Mouse (Mus musculus): Measurements from ENCODE around the gene Eif3j1. TPM values are rescaled to one million over a fixed set of nuclear protein-coding genes. Genes with fewer than 3 reads are reported as not detected.
"Not testable (repeated sequence)": the region's sequence is repeated elsewhere in the genome, so short reads cannot be mapped to it uniquely, and the experiment has no call there.

Eif3j1 gene
- polyA plus RNA-seq, 1 experiment: 15.8 TPM

DNA sequence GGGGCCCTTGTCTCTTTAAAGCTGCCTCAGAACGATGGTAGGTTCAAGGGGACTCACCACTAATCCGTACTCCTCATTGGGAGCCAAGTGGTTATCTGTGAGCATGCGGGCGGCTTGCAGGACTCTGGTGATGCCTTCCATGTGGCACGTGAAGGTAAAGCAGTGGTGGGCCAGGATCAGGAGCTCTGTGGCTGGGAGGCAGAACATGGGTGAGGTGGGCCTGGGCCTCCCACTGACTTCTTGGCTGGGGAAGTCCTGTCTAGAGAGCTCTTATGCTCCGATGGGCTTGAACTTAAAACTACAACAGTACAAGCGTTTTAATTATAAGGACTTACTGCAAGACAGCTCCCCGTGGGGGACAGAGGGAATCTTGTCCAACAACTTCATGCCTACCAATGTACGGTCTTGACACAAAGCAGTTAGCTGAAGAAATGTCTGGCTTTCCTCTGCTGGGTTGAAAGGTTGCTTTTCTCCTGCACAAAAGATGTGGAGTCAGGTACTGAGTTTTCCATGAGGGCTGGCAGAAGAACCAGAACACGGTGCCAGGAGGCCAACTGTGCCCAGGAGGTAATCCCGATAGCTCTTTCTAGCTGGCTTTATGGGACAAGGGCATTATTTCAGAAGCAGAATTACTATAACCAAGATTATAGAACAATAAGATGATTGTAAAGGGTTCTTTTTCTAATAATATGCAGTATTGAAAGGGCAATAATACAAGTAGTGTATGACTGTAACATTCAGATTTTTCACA lies 31.2 kb downstream of the Eif3j1 start:
- TF ChIP-seq CTCF (IDR thresholded peaks at IDR 0.05; ENCODE audit: borderline replicate concordance, extremely low read depth, insufficient read depth, insufficient read length) (no peak), POLR2A (IDR thresholded peaks at IDR 0.05; ENCODE audit: borderline replicate concordance, extremely low read depth, insufficient read depth, insufficient read length, poor library complexity, severe bottlenecking) (no peak)
- DNase-seq (ENCODE audit: low read depth): peak; percentile 11

DNA sequence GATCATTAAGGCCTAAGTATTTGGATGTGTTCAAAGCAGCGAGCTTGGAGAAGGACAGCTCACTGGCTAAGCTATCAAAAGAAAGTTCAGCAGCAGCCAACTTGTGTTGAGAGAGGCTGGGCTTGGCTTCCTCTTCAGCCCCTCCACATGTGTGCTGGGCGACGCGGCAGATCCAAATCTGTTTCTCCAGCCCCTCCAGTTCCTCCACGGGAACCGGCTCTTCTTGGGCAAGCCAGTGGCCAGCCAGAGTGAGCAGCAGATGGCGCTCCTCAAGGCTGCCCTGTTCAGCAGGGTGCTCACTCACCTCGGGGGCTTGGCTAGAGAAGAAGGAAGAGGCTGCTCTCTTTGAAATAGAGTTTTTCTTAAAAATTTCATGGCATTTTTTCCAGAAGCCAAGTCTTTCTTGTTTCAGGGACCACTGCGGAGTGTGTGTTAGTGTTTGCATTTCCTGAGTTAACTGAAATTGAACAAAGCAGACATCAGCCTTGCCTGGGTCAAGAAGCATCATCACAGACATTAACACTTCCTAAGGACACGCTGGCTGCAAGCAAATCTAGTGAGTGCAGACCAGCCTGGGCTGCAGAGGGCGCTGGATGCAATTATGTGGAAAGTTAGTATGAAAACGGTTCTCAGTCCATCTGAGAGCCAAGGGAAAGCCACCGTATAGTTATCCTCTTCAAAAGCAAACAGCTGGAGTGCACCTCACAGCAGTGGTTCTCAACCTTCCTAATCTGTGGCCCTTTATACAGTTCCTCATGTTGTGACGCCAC lies 37.0 kb downstream of the Eif3j1 start:
- peak; percentile 35 for DNase-seq (ENCODE audit: low read depth)
- TF ChIP-seq POLR2A (IDR thresholded peaks at IDR 0.05; ENCODE audit: borderline replicate concordance, extremely low read depth, insufficient read depth, insufficient read length, poor library complexity, severe bottlenecking) (no peak), CTCF (IDR thresholded peaks at IDR 0.05; ENCODE audit: borderline replicate concordance, extremely low read depth, insufficient read depth, insufficient read length) (peak; percentile 45; the same call in 1 of the 2 replicates)

DNA sequence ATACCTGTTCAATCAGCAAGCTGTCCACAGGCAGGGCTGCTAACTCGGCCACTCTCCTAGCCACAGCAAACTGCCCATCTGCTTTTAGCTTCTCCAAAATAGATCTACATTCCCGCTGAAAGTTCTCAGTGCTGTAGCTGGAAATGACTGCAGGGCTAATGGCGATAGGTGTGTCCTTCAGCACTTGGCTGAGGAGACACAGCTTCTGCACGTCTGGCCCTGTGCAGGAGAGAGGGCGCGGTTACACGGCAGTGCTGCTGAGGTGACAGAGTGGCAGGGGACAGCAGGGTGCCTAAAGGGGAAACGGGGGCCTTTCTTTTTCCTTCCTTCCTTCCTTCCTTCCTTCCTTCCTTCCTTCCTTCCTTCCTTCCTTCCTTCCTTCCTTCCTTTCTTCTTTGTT lies 37.9 kb downstream of the Eif3j1 start:
- TF ChIP-seq CTCF (IDR thresholded peaks at IDR 0.05; ENCODE audit: borderline replicate concordance, extremely low read depth, insufficient read depth, insufficient read length) (no peak), POLR2A (IDR thresholded peaks at IDR 0.05; ENCODE audit: borderline replicate concordance, extremely low read depth, insufficient read depth, insufficient read length, poor library complexity, severe bottlenecking) (no peak)
- no peak for DNase-seq (ENCODE audit: low read depth)

DNA sequence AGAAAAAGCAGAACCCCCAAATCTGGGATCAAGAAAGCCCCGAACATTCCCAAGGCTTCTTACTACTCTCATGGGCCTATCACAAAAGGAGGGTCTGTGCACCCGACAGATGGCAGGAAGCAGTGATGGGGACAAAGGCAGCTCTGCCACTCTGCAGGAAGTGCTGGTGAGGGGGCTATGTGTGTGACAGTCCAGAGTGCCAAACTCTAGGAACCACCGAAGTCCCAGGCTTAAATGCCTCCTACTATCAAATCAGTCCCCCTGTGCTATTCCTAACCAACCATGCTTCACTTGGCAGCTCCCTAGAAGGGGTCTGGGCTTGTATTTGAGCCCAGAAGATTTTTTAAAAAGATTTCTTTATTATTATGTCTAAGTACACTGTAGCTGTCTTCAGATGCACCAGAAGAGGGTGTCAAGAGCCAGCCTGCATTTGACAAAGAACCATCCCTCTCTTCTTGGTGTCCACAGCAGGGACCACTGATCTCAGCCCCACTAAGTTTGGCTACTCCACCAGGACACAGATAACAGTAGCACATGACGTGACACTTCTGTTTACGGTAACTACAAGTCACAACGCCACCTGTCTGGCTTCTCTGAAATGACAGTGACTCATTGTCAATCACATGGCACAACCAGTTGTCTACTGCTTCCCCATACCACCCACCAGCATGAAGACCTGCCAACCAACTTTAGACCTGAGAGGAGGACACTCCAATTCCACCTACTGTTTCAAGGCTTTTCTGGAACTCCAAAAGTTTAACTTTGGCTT lies 41.0 kb downstream of the Eif3j1 start:
- DNase-seq (ENCODE audit: low read depth): no peak
- no peak for TF ChIP-seq POLR2A (IDR thresholded peaks at IDR 0.05; ENCODE audit: borderline replicate concordance, extremely low read depth, insufficient read depth, insufficient read length, poor library complexity, severe bottlenecking)
- no peak for TF ChIP-seq CTCF (IDR thresholded peaks at IDR 0.05; ENCODE audit: borderline replicate concordance, extremely low read depth, insufficient read depth, insufficient read length)

DNA sequence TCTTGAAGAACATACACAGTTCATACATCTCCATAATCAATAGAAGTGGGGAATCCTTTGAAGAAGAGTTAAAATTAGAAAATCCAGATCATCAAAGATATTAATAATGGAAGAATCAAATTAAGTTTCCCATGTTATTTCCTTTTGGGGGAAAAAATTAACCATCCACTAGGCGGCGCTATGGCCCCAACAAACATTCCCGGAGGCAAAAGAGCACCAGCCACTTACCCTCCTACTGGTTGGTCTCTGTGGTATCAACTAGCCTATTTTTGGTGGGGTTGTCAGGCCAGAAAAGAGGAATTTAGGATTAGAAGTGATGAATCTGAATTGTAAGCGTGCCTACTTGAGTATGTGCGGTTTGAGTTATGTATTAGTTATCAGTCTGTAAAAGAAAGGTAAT lies 41.6 kb downstream of the Eif3j1 start:
- TF ChIP-seq POLR2A (IDR thresholded peaks at IDR 0.05; ENCODE audit: borderline replicate concordance, extremely low read depth, insufficient read depth, insufficient read length, poor library complexity, severe bottlenecking): no peak
- peak; percentile 68; the same call in 1 of the 2 replicates for TF ChIP-seq CTCF (IDR thresholded peaks at IDR 0.05; ENCODE audit: borderline replicate concordance, extremely low read depth, insufficient read depth, insufficient read length)
- DNase-seq (ENCODE audit: low read depth): peak; percentile 51

DNA sequence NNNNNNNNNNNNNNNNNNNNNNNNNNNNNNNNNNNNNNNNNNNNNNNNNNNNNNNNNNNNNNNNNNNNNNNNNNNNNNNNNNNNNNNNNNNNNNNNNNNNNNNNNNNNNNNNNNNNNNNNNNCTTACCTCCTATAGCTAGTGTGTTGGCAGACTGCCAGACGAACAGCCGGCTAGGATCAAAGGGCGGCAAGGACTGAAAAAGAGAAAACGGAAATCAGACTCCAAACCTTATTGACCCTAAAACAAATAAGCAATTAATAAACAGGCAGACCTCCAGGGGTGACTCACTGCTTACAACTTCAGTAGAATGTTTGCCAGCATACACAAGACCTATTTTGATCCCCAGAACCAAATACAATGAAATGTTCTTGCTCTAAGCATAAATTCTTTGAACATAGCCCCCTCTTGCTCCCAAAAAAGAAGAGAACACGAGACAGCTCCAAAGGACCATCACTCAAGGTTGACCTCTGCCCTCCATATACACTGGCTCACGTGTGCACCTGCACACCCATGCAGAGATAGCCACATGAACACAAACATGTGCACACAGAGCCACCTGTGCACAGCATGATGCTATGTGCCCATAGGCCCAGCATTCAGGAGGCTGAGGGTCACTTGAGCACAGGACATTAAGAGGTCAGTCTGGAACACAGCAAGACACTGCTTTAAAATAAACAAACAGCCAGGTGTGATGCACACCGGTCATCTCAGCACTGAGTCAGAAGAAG lies 53.5 kb downstream of the Eif3j1 start:
- TF ChIP-seq CTCF (IDR thresholded peaks at IDR 0.05; ENCODE audit: borderline replicate concordance, extremely low read depth, insufficient read depth, insufficient read length) (no peak), POLR2A (IDR thresholded peaks at IDR 0.05; ENCODE audit: borderline replicate concordance, extremely low read depth, insufficient read depth, insufficient read length, poor library complexity, severe bottlenecking) (no peak)
- DNase-seq (ENCODE audit: low read depth): peak; percentile 70

DNA sequence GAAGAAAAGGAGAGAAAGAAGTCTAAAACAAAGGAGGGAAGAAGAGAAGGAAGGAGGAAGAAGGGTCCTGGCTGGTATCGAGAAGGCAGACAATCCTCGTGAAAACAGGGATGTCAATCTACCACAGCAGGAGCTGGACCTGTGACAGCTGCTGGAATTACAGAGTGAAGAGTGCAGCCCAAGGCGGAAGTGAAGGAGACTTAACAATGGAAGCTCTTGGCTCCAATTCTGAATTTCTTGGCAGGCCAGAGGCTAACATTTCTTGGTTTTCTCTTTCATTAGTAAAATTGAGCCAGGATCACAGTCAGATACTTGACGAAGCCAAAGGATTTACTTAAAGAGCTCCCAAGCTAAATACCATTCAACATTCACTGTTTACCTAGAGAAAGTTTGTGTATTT lies 58.1 kb downstream of the Eif3j1 start:
- peak; percentile 69 for DNase-seq (ENCODE audit: low read depth)
- no peak for TF ChIP-seq POLR2A (IDR thresholded peaks at IDR 0.05; ENCODE audit: borderline replicate concordance, extremely low read depth, insufficient read depth, insufficient read length, poor library complexity, severe bottlenecking)
- no peak for TF ChIP-seq CTCF (IDR thresholded peaks at IDR 0.05; ENCODE audit: borderline replicate concordance, extremely low read depth, insufficient read depth, insufficient read length)

DNA sequence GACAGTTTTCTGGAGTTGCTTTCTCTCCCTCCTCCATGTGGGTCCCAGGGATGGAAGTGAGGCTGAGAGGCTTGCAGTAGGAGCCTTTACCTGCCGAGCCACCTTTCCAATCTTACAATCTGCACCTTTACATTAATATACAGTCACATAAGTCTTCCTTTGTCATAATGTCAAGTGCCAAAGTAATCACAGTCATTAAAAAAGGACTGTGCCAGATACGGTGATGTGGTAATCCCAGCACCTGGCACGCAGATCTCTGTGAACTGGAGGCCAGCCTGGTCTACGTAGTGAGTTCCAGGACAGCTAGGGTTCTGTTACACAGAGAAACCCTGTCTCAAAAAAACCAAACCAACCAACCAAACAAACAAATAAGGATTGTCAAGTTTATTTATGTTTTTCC lies 65.5 kb downstream of the Eif3j1 start:
- DNase-seq (ENCODE audit: low read depth): no peak
- TF ChIP-seq POLR2A (IDR thresholded peaks at IDR 0.05; ENCODE audit: borderline replicate concordance, extremely low read depth, insufficient read depth, insufficient read length, poor library complexity, severe bottlenecking) (no peak), CTCF (IDR thresholded peaks at IDR 0.05; ENCODE audit: borderline replicate concordance, extremely low read depth, insufficient read depth, insufficient read length) (no peak)

DNA sequence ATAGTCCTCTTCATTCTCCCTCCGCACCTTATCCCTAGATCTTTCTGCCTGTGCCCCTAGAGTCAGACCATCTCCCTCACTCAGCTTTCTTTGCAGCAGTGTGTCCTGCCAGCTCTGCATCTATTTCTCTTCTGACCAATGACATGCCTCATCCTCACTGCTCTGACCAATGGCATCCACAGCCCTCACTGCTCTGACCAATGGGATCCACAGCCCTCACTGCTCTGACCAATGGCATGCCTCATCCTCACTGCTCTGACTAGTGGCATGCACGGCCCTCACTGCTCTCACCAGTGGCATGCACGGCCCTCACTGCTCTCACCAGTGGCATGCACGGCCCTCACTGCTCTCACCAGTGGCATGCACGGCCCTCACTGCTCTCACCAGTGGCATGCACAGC lies 69.3 kb downstream of the Eif3j1 start:
- not testable (repeated sequence) for DNase-seq (ENCODE audit: low read depth)

DNA sequence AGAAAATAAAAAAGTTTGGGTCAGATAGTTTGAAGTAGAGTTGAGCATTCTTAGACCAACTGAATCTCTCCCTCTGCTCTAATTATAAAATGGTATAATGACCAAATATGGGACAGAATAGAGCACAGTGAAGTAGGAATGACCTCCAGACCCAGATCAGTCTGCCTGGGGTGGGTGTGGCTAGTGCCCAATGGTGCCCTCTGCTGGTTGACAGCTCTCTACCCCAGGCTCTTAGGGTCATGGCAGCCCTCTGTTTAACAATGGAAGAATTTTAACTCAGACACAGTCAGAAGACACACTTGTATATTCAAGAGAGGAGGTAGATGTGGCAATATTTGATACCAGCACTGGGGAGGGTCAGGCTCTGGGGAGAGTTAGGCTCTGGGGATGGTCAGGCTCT lies 73.7 kb downstream of the Eif3j1 start:
- DNase-seq (ENCODE audit: low read depth): no peak
- TF ChIP-seq CTCF (IDR thresholded peaks at IDR 0.05; ENCODE audit: borderline replicate concordance, extremely low read depth, insufficient read depth, insufficient read length) (peak; percentile 15; the same call in 1 of the 2 replicates), POLR2A (IDR thresholded peaks at IDR 0.05; ENCODE audit: borderline replicate concordance, extremely low read depth, insufficient read depth, insufficient read length, poor library complexity, severe bottlenecking) (no peak)

Other genes starting within 250 kb of the Eif3j1 start
- 69.1 and 69.4 TPM in 2 replicates for gene Frmd5, start 221.5 kb upstream of the Eif3j1 start, polyA plus RNA-seq (2012; rRNA removed)
- gene Casc4, start 161.6 kb upstream of the Eif3j1 start, polyA plus RNA-seq (2012; rRNA removed): 22.3 and 42.0 TPM in 2 replicates
- 21.7 and 21.8 TPM in 2 replicates for gene Ctdspl2, start 72.5 kb upstream of the Eif3j1 start, polyA plus RNA-seq (2012; rRNA removed)
- 0.40 and 0.68 TPM in 2 replicates for gene Mageb3, start 72.5 kb upstream of the Eif3j1 start, polyA plus RNA-seq (2012; rRNA removed)
- gene Spg11, start 89.8 kb downstream of the Eif3j1 start, polyA plus RNA-seq (2012; rRNA removed): 13.3 and 14.9 TPM in 2 replicates
- gene B2m, start 119.1 kb downstream of the Eif3j1 start, polyA plus RNA-seq (2012; rRNA removed): 36.0 and 52.2 TPM in 2 replicates
- not detected in 2 replicates for gene Trim69, start 132.2 kb downstream of the Eif3j1 start, polyA plus RNA-seq (2012; rRNA removed)
- not detected in 2 replicates for gene Patl2, start 157.6 kb downstream of the Eif3j1 start, polyA plus RNA-seq (2012; rRNA removed)
- gene Terb2, start 157.7 kb downstream of the Eif3j1 start, polyA plus RNA-seq (2012; rRNA removed): not detected in 2 replicates
- 10.3 and 13.4 TPM in 2 replicates for gene Sord, start 206.2 kb downstream of the Eif3j1 start, polyA plus RNA-seq (2012; rRNA removed)